Mouse (Mus musculus): ENCODE data around the gene Tmem141. TPM values are rescaled to one million over a fixed set of nuclear protein-coding genes. Genes with fewer than 3 reads are reported as not detected.
A peak's percentile ranks its signal among the peaks of the same experiment; 100 is the strongest.

Tmem141 gene
- polyA plus RNA-seq (2015; fragmentation: Nextera tagmentation; extraction: Ambion mirVana) = 19.0 and 21.9 TPM in 2 replicates

DNA sequence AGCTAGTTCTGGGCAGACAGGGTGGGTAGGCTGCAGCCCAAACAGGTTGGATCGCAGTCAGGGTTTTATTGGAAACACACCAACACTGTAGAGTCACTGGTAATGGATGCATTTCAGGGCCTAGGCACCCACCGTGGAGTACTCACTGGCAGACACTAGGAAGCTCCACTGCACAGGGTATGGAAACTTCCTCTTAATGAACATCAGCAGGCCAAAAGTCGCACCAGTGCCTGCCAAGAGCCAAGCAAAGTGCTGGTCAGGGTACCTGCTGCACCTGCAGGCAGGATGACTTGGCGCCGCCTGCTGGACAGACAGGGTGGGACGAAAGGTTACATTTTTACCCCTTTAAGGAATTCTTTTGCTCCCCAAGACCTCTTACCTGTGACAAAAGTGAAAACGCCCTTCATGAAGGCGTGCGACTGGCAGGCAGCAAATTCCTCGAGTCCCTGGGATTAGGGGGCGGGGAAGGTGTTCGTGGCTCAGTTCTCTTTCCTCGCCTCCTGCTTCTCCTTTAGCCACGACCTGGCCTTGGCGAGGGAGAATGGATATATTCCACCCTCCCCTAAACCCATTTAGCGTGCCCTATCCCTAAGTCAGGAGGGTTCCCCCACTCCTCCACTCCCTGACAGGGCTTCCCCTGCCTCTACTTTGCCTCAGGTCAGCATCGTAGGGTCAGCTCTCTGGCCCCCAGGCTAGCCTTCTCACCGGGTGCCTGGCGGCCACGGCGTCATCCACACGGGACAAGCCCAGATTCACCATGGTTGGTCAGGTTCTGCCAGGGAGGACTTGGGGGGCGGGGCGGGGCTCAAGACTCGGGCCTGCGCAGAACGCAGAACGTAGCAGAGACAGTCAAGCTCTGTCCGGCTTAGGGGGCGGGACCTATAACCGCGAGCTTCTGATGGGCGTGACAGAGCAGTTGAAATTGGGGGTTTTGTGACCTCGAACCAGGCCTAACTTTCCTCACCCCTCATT lies at the start of gene Tmem141:
Gene Tmem141 (minus strand): TSS at position 777 of the 972 bp plus-strand sequence.
- peak within 1 kb of the TSS; percentile 64 for H3K9ac ChIP-seq
- WGBS = 7% methylated on average over 34 of the region's 34 CpGs
- ATAC-seq (replicated peaks; ENCODE audit: insufficient number of reproducible peaks, insufficient read depth, low FRiP score, low read depth) = peak; percentile 89
- H3K27ac ChIP-seq = peak within 1 kb of the TSS; percentile 67
- peak within 1 kb of the TSS; percentile 59 for H3K4me3 ChIP-seq
- H3K36me3 ChIP-seq = no peaks in the 10 kb centered on the region
- no peaks in the 10 kb centered on the region for H3K9me3 ChIP-seq (replicated peaks)
- peak within 1 kb of the TSS; percentile 92 for H3K4me2 ChIP-seq
- H3K4me1 ChIP-seq (replicated peaks) = peaks cover 13% of the 10 kb centered on the region
- H3K27me3 ChIP-seq = peaks cover 23% of the 10 kb centered on the region

DNA sequence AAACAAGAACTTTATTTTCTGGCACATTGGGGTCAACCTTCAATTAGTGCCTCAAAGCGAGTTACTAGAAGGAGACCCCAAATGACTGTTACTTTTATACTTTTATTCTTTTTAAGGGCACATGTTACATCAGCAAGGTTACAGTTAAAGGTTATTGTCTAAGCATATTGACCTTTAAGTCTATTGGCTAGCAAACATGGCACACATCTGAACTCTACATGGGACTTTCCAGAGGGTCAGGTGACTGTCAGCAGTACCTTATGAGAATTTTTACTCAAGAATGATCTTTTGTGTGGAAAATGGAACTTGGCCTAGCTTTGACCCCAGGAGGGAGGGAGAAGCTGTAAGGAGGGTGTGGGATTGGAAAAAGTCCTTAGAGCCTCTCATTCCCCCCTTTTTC lies 44.7 kb upstream of the Tmem141 start:
- no peak overlapping the region for H3K9ac ChIP-seq
- H3K36me3 ChIP-seq = no peaks in the 10 kb centered on the region
- WGBS = 53% methylated on average over 1 of the region's 1 CpGs
- H3K4me1 ChIP-seq (replicated peaks) = no peaks in the 10 kb centered on the region
- peaks cover 3% of the 10 kb centered on the region; the same call in 1 of the 2 replicates for H3K27me3 ChIP-seq
- H3K9me3 ChIP-seq (replicated peaks) = no peaks in the 10 kb centered on the region
- H3K4me3 ChIP-seq = no peak overlapping the region
- H3K4me2 ChIP-seq = no peak overlapping the region
- ATAC-seq (replicated peaks; ENCODE audit: insufficient number of reproducible peaks, insufficient read depth, low FRiP score, low read depth) = no peak
- H3K27ac ChIP-seq = no peak overlapping the region

DNA sequence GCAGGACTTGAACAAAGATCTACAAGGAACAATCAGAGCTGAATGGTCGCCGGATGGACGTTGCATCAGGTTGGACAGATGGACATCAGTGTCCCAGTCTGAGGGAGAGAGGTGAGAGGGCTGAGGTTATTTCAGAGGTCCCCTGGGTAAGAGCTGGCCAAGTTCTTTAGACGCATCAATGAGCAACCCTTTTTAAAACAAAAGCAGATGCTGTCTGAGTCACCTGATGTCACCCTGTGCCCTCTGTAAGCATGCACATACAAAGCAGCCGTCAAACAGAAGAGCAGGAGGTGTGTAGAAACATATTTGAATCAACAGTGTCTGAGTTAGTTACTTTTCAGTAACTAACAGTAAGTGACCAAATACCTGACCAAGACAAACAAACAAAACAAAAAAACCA lies 42.3 kb upstream of the Tmem141 start:
- Histone ChIP-seq H3K27me3 (peaks cover 3% of the 10 kb centered on the region; the same call in 1 of the 2 replicates), H3K4me2 (no peak overlapping the region), H3K9me3 (replicated peaks) (no peaks in the 10 kb centered on the region), H3K9ac (no peak overlapping the region), H3K36me3 (no peaks in the 10 kb centered on the region), H3K4me3 (no peak overlapping the region), H3K27ac (no peak overlapping the region), H3K4me1 (replicated peaks) (no peaks in the 10 kb centered on the region)
- WGBS = 82% methylated on average over 5 of the region's 5 CpGs
- no peak for ATAC-seq (replicated peaks; ENCODE audit: insufficient number of reproducible peaks, insufficient read depth, low FRiP score, low read depth)

DNA sequence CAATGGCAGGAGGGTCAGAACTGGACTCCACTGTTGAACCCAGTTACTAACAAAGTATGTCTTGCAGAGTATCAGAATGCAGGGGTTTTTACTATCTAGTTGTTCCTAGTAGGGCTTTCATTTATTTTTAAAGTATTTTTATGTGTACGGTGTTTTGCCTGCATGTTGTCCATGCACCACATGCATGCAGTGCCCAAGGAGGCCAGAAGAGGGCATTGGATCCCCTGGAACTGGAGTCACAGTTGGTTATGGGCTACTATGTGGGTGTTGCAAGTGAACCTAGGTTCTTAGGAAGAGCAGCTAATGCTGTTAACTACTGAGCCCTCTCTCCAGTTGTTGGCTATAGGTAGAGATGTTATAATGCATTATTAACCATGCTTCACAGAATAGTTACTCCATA lies 41.7 kb upstream of the Tmem141 start:
- Histone ChIP-seq H3K4me3 (no peak overlapping the region), H3K9ac (no peak overlapping the region), H3K27me3 (peaks cover 3% of the 10 kb centered on the region; the same call in 1 of the 2 replicates), H3K27ac (no peak overlapping the region), H3K9me3 (replicated peaks) (no peaks in the 10 kb centered on the region), H3K4me2 (no peak overlapping the region), H3K4me1 (replicated peaks) (no peaks in the 10 kb centered on the region), H3K36me3 (no peaks in the 10 kb centered on the region)
- 48% methylated on average over 1 of the region's 1 CpGs for WGBS
- no peak for ATAC-seq (replicated peaks; ENCODE audit: insufficient number of reproducible peaks, insufficient read depth, low FRiP score, low read depth)

DNA sequence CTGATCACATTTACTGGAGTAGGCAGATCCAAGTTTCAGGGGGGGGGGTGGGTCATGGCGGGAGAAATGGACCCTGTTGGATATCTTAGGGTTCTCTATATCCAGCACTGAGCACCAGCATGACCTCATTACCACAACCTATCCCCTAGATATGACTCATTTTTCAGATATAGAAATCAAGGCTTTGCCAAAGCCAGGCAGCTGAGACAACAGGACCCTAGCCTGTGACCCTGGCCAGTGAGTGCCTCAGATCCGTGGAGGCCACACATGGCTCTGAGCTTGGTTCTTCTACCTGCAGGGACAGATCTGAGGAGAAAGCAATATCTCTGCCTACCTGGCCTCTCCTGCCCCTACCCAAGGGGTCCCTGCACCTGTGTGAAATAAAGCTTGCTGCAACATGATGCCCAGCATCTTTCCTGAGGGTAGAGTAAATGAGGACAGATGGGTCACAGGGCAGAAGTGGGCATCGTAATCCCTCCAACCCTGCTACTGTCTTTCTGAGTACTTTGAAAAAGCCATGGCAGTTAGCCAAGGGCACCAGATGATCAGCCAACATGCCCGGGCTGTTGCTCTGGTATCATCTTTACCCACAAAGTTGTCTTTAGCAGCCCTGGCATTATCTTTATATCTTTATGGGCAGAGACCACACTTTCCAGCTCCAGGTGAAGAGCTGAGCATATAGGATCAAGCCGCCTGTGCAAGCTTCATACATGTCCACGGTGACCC lies 39.6 kb upstream of the Tmem141 start:
- Histone ChIP-seq H3K27ac (no peak overlapping the region), H3K4me3 (no peak overlapping the region), H3K9ac (no peak overlapping the region), H3K36me3 (no peaks in the 10 kb centered on the region), H3K4me2 (no peak overlapping the region), H3K4me1 (replicated peaks) (no peaks in the 10 kb centered on the region), H3K27me3 (peaks cover 3% of the 10 kb centered on the region; the same call in 1 of the 2 replicates), H3K9me3 (replicated peaks) (no peaks in the 10 kb centered on the region)
- 76% methylated on average over 6 of the region's 6 CpGs for WGBS
- no peak for ATAC-seq (replicated peaks; ENCODE audit: insufficient number of reproducible peaks, insufficient read depth, low FRiP score, low read depth)

DNA sequence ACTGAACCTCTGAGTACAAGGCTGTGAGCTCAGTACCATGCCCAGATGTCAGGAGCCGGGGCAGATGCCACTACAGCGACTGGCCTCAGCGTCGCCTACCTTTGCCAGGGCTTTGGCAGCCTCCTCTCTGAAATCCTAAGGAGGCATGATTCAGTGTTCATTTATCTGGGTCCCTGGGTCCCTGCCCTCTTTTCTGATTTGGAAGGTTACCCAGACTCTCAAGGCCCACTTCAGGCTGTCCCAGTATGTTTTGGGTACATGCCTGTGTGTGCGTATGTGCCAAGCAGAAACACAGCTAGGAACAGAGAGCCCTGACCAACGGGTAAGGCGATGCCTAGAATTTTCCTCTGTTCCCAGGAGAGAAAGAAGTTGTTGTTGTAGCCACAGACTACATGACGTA lies 38.5 kb upstream of the Tmem141 start:
- H3K36me3 ChIP-seq = no peaks in the 10 kb centered on the region
- ATAC-seq (replicated peaks; ENCODE audit: insufficient number of reproducible peaks, insufficient read depth, low FRiP score, low read depth) = no peak
- H3K27ac ChIP-seq = no peak overlapping the region
- H3K9ac ChIP-seq = no peak overlapping the region
- WGBS = 83% methylated on average over 8 of the region's 8 CpGs
- no peak overlapping the region for H3K4me3 ChIP-seq
- no peaks in the 10 kb centered on the region for H3K4me1 ChIP-seq (replicated peaks)
- no peak overlapping the region for H3K4me2 ChIP-seq
- H3K9me3 ChIP-seq (replicated peaks) = no peaks in the 10 kb centered on the region
- H3K27me3 ChIP-seq = peaks cover 8% of the 10 kb centered on the region; the same call in 1 of the 2 replicates

DNA sequence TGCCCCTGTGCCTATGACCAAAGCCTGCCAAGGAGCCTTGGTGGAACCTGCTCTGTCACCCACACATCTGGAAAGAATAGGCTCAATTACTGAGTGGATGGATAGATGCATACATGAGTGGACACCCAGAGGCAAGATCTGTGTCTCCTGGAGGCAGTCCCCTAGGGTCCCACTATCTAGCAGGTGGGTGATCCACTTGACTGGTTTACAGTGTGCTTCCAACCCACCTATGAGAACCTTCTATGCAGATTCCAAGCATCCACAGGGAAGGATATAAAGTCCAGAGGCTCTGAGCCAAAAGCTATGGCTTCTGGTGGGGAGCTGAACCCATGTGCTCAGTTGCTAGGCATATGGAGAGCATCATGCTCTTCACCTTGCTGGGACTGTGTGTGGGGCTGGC lies 35.8 kb upstream of the Tmem141 start, which contains the start of gene Lcn5:
Gene Lcn5 (plus strand): TSS at position 301 of the 400 bp plus-strand sequence.
- no peak for ATAC-seq (replicated peaks; ENCODE audit: insufficient number of reproducible peaks, insufficient read depth, low FRiP score, low read depth)
- H3K4me2 ChIP-seq = no peak within 1 kb of the TSS
- no peak within 1 kb of the TSS for H3K27ac ChIP-seq
- H3K4me3 ChIP-seq = no peak within 1 kb of the TSS
- no peaks in the 10 kb centered on the region for H3K9me3 ChIP-seq (replicated peaks)
- H3K36me3 ChIP-seq = no peaks in the 10 kb centered on the region
- 0 out of 2 replicates have a peak, but pooled peaks cover 18% of the 10 kb centered on the region for H3K27me3 ChIP-seq
- H3K4me1 ChIP-seq (replicated peaks) = no peaks in the 10 kb centered on the region
- no peak within 1 kb of the TSS for H3K9ac ChIP-seq

DNA sequence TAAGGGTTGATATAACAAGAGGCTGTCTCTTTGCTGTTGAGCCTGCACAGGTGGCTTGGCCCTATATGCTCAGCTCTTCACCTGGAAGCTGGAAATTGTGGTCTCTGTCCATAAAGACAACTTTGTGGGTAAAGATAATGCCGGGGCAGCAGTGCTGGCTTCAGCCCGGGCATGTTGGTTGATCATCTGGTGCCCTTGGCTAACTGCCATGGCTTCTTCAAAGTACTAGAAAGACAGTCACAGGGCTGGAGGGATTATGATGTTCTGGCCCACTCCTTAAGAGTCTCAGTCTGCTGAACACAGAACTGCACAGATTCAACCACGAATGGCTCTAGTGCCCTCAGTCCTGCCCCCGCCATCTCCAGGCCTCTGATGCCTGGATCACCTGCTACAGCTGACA lies 35.4 kb upstream of the Tmem141 start:
- no peaks in the 10 kb centered on the region for H3K4me1 ChIP-seq (replicated peaks)
- H3K9me3 ChIP-seq (replicated peaks) = no peaks in the 10 kb centered on the region
- H3K4me3 ChIP-seq = no peak overlapping the region
- no peak for ATAC-seq (replicated peaks; ENCODE audit: insufficient number of reproducible peaks, insufficient read depth, low FRiP score, low read depth)
- H3K36me3 ChIP-seq = no peaks in the 10 kb centered on the region
- H3K9ac ChIP-seq = no peak overlapping the region
- 0 out of 2 replicates have a peak, but pooled peaks cover 18% of the 10 kb centered on the region for H3K27me3 ChIP-seq
- H3K4me2 ChIP-seq = no peak overlapping the region
- no peak overlapping the region for H3K27ac ChIP-seq
- 67% methylated on average over 4 of the region's 4 CpGs for WGBS

DNA sequence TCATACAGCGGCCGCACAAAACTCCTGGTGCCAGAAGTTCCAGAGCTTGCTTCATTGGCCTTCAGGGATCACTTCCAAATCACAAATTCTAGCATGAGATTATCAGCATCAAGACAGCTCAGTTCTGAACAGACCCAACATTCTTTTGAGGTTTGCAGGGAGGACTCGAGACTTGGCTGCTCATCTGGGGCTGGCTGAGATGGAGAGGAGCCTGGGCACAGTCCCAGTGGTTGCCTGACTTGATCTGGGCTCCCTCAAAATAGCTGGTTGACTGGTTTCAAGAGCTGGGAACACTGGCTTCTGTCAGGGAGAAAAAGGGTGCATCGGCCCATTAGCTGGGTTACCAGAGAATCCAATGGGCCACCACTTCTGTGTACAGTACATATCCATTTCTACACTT lies 34.9 kb upstream of the Tmem141 start:
- no peak overlapping the region for H3K27ac ChIP-seq
- no peak overlapping the region for H3K9ac ChIP-seq
- no peak for ATAC-seq (replicated peaks; ENCODE audit: insufficient number of reproducible peaks, insufficient read depth, low FRiP score, low read depth)
- H3K4me1 ChIP-seq (replicated peaks) = no peaks in the 10 kb centered on the region
- no peaks in the 10 kb centered on the region for H3K36me3 ChIP-seq
- no peaks in the 10 kb centered on the region for H3K9me3 ChIP-seq (replicated peaks)
- H3K27me3 ChIP-seq = 0 out of 2 replicates have a peak, but pooled peaks cover 18% of the 10 kb centered on the region
- 72% methylated on average over 4 of the region's 4 CpGs for WGBS
- no peak overlapping the region for H3K4me3 ChIP-seq
- no peak overlapping the region for H3K4me2 ChIP-seq

DNA sequence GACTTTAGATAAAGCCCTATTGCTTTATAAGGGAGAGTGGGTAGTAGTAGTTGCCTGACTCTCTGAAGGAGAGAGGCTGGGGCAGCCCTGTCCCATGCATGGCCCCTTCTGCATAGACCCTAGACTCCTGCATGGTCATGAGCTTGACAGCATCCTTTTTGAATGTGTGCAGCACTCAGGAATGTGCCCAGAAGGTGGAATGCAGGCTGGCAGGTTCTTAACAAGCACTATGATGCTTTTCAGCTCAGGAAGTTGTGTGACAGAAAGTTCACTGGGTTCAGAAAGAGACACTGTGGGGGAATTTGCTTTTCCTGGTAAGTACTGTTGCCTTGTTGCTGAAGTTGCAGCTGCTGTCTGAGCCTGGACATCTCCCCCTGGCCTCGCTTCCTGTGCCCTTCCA lies 32.7 kb upstream of the Tmem141 start:
- 42% methylated on average over 1 of the region's 1 CpGs for WGBS
- H3K27me3 ChIP-seq = 0 out of 2 replicates have a peak, but pooled peaks cover 18% of the 10 kb centered on the region
- no peaks in the 10 kb centered on the region for H3K4me1 ChIP-seq (replicated peaks)
- no peak for ATAC-seq (replicated peaks; ENCODE audit: insufficient number of reproducible peaks, insufficient read depth, low FRiP score, low read depth)
- no peak overlapping the region for H3K27ac ChIP-seq
- H3K4me2 ChIP-seq = no peak overlapping the region
- no peak overlapping the region for H3K4me3 ChIP-seq
- H3K9ac ChIP-seq = no peak overlapping the region
- no peaks in the 10 kb centered on the region for H3K9me3 ChIP-seq (replicated peaks)
- no peaks in the 10 kb centered on the region for H3K36me3 ChIP-seq

DNA sequence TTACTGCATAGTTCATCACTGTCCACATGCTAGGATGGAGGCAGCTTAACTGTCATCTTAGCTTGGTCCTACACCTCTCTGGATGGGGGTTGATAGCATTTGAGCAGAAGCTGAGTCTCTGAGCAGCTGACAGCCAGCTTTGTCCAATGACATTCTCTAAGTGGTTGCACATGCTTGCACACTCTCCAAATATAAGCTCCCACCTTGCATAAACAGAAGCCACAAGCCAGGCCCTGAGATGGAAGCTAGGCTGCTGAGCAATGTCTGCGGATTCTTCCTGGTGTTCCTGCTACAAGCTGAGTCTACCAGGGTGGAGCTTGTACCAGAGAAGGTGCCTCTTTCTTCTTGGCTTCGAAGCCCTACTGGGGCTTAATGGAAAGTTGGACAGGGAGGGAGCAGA lies 31.1 kb upstream of the Tmem141 start, which contains the start of gene Lcn8:
Gene Lcn8 (plus strand): TSS at position 219 of the 400 bp plus-strand sequence.
- no peaks in the 10 kb centered on the region for H3K4me1 ChIP-seq (replicated peaks)
- no peaks in the 10 kb centered on the region for H3K36me3 ChIP-seq
- H3K4me2 ChIP-seq = no peak within 1 kb of the TSS
- no peak within 1 kb of the TSS for H3K27ac ChIP-seq
- H3K4me3 ChIP-seq = no peak within 1 kb of the TSS
- ATAC-seq (replicated peaks; ENCODE audit: insufficient number of reproducible peaks, insufficient read depth, low FRiP score, low read depth) = no peak
- H3K9me3 ChIP-seq (replicated peaks) = no peaks in the 10 kb centered on the region
- no peak within 1 kb of the TSS for H3K9ac ChIP-seq
- WGBS = 77% methylated on average over 2 of the region's 2 CpGs
- 0 out of 2 replicates have a peak, but pooled peaks cover 18% of the 10 kb centered on the region for H3K27me3 ChIP-seq
